Mouse (Mus musculus) bone marrow, adult 2 months (tissue): ENCODE data around the gene Gba2. TPM values are rescaled to one million over a fixed set of nuclear protein-coding genes. Genes with fewer than 3 reads are reported as not detected.
A peak's percentile ranks its signal among the peaks of the same experiment; 100 is the strongest.

Experiments used
- H3K27ac ChIP-seq: fragments of 200-500 bp; 2 replicates; pipeline ENCODE4 v1.5.1; 2012; ENCODE audit warnings: low read depth, mild to moderate bottlenecking, control low read depth, inconsistent platforms, low read length; ENCODE audit not compliant: control insufficient read depth, poor library complexity, insufficient read depth
- H3K4me1 ChIP-seq: fragments of 200-500 bp; 2 replicates; pipeline ENCODE4 v1.6.1; 2011; ENCODE audit warnings: low read length; ENCODE audit not compliant: control insufficient read depth, insufficient read depth
- H3K4me3 ChIP-seq: fragments of 200-500 bp; replicated peaks from 2 replicates; pipeline ENCODE3; 2011; ENCODE audit warnings: mild to moderate bottlenecking, low read depth, low read length, control low read depth; ENCODE audit not compliant: control insufficient read depth
- CTCF ChIP-seq: fragments of 200-500 bp; IDR thresholded peaks from 2 replicates; pipeline ENCODE4 v1.5.1; 2011; ENCODE audit warnings: low read length, control low read depth; ENCODE audit not compliant: control insufficient read depth, insufficient read depth
- POLR2A ChIP-seq: fragments of 200-500 bp; IDR thresholded peaks from 2 replicates; pipeline ENCODE4 v1.6.1; 2011; ENCODE audit warnings: low read depth, mild to moderate bottlenecking, control low read depth, low read length, borderline replicate concordance; ENCODE audit not compliant: control insufficient read depth
- WGBS: fragments of 180-500 bp; shearing (Covaris S2); methylation state at CpG from one replicate; pipeline ENCODE4 v1.1.7; 2018; 5-methylcytosine and 5-hydroxymethylcytosine counted together
- polyA plus RNA-seq: library from polyadenylated mRNA; stranded (reverse); fragments of >200 nt; gene quantifications from 2 replicates; pipeline ENCODE4 v1.2.4, GENCODE M21; 2011; ENCODE audit warnings: low replicate concordance; ENCODE audit not compliant: missing spikeins, insufficient read depth, insufficient read length

Gba2 gene
- polyA plus RNA-seq, result 16.5 and 29.8 TPM in 2 replicates

DNA sequence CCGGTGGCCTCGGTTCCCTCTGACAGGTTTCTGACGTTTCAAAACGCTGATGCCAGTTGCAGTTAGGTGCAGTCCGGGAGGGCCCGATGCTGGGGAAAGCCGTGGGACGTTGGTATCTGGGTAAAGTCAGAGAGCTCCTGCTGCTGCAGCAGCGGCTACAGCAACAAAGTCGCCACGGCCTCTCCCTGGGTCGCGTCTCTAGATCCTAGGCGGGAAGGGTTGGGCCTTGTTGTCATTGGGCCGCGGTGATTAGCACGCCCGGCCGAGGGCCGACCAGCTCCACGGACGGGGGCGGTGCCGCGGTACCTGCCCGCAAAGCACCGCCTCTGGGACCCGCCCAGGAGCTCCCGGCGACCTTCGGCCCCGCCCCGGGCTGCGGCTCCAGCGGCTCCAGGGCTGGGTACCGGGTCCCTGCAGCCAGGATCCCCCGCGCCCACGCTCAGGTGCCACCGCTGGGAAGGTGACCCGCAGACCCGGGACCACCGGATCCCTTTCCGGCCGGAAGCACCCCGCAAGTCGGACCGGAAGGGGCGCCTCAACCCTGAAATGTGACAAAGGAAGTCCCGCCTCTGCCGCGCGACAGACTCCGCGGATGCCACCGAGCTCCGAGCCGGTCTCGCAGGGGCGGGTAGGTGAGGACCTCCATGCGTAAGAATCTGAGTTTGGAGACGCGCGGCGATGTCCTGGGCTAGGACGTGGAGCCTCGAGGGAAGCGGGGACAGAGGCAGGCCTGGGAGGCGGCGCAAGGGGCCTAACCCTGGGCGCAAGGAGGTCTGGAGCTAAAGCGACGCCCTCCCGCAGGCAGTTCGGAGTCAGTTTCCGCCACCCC, at the start of gene Gba2, which contains the start of gene Rgp1:
Gene Gba2 (minus strand): TSS at position 498 of the 829 bp plus-strand sequence.
Gene Rgp1 (plus strand): TSS at position 340 of the 829 bp plus-strand sequence.
- Histone ChIP-seq H3K4me1 (no peaks in the 10 kb centered on the region; the same call in 1 of the 2 replicates), H3K4me3 (peak within 1 kb of the TSS; percentile 96), H3K27ac (peak within 1 kb of the TSS; percentile 84)
- under 1% methylated on average over 75 of the region's 76 CpGs for WGBS
- no peak for TF ChIP-seq CTCF
- TF ChIP-seq POLR2A, result peak; percentile 94

DNA sequence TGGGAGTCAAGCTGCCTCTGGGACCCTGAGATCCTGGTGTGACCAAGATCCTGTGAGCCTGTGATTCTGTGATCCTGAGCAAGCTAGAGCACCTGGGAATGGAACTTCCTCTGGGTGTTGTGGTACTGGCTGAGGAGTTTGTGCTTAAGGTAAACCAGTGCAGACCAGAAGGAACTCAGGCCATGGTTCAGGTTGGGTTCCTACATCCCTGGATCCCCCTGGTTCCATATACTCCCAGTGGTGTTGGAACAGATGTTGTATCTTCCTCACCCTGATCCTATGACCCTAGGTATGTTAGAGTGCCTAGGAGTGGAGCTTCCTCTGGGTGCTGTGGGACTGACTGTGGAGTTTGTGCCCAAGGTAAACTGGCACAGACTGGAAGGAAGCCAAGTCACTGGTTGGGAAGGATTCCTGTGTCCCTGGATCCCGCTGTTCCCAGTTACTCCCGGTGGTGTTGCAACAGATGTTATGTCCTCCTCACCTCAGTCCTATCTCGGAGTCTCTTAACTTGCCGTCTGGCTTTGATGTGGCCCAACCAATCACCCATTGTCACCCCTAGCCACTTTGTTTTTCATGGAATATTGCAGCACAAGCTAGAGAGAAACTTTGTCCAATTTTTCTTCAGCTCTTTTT, 41.6 kb upstream of the Gba2 start:
- no peak overlapping the region for H3K27ac ChIP-seq
- H3K4me3 ChIP-seq, result no peak overlapping the region
- H3K4me1 ChIP-seq, result no peaks in the 10 kb centered on the region
- WGBS, result 81% methylated on average over 4 of the region's 4 CpGs
- no peak for TF ChIP-seq CTCF
- TF ChIP-seq POLR2A, result no peak

DNA sequence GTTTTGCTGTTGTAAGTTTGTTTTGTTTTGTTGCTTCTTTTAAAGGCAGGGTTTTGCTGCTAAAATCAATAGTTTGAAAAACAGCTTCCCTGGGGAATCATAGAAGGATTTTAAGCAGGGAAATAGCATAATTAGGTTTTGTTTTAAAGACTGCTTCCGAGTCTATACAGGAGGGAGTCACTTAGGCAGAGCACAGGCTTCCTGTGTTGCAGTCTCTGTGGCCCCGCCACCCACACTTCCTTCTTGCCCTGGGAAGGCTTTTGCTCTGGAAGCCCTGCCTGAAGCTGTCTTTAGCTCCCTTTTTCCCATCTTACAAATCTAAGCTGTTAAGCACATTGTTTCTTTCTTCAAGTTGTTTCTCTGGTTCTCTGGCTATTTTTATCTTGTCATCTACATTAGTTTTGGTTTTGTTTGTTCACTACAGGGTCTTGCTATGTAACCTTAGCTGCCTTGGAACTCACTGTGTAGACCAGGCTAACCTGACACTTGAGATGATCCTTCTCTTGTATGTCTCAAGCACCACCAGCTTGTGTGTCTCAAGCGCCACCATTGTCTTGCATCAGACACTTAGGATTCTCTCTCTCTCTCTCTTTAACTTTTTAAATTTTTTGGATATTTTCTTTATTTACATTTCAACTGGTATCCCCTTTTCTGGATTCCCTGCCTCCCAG, 34.5 kb upstream of the Gba2 start:
- TF ChIP-seq POLR2A, result no peak
- TF ChIP-seq CTCF, result no peak
- Histone ChIP-seq H3K4me1 (no peaks in the 10 kb centered on the region; the same call in 1 of the 2 replicates), H3K4me3 (no peak overlapping the region), H3K27ac (0 out of 2 replicates have a peak overlapping the region, but pooled peaks have one; percentile 14)
- 27% methylated on average over 3 of the region's 3 CpGs for WGBS

GRCm38 (mm10) chr4:43612534-43612933, 33.9 kb upstream of the Gba2 start:
- Histone ChIP-seq H3K4me3 (peak overlapping the region; percentile 37), H3K4me1 (no peaks in the 10 kb centered on the region; the same call in 1 of the 2 replicates), H3K27ac (peak overlapping the region; percentile 77)
- WGBS, result 20% methylated on average over 10 of the region's 10 CpGs
- no peak for TF ChIP-seq CTCF
- no peak for TF ChIP-seq POLR2A

- TF ChIP-seq POLR2A (no peak), CTCF (no peak)
- peak overlapping the region; percentile 3 for H3K4me3 ChIP-seq
- peak overlapping the region; percentile 75 for H3K27ac ChIP-seq
- H3K4me1 ChIP-seq, result peaks cover 7% of the 10 kb centered on the region; the same call in 1 of the 2 replicates
- 34% methylated on average over 9 of the region's 9 CpGs for WGBS
These were observed 26.3 kb upstream of the Gba2 start for GRCm38 (mm10) chr4:43604751-43605685.

DNA sequence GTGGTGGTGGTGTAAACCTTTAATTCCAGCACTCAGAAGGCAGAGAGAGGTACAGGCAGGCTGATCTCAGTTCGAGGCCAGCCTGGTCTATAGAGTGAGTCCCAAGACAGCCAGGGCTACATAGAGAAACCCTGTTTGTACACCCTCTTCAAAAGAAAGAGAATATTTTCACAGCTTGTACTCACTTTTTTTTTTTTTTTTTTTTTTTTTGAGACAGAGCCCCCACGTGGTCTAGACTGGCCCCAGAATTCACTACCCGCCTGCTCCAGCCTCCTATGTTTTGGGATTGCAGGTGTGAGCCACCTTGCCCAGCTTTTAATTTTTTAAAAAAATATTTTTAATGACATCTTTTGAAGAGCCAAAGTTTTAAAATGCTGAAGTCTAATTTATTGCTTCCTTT, 25.4 kb upstream of the Gba2 start:
- Histone ChIP-seq H3K4me3 (no peak overlapping the region), H3K27ac (no peak overlapping the region), H3K4me1 (peaks cover 7% of the 10 kb centered on the region; the same call in 1 of the 2 replicates)
- TF ChIP-seq POLR2A (no peak), CTCF (no peak)
- 62% methylated on average over 3 of the region's 3 CpGs for WGBS
